Mouse (Mus musculus): ENCODE measurements around the gene Rps6kl1. TPM values are rescaled to one million over a fixed set of nuclear protein-coding genes. Genes with fewer than 3 reads are reported as not detected.
A peak's percentile ranks its signal among the peaks of the same experiment; 100 is the strongest.

Rps6kl1 gene
- polyA plus RNA-seq, 1 experiment, result 0.89 TPM

DNA sequence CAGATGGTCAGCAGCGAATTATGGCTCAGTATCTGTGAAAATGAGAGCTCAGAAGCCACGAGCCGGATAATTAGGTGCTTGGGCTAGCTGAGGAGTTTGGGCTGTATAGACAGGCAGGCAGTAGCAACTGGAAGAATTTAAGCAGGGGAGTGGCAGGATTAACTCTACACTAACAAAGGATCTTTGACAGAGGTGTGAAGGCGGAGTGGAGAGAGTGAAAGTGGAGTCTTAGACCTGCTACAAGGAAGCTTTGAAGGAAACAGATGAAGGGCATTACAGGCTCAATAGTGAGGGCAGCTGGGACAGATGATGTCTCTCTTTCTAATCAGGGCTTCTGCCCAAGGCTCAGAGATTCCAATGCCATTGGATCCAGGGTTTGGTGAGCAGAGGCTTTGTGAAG is 41.6 kb downstream of the Rps6kl1 start:
- WGBS, result 84% methylated on average over 4 of the region's 4 CpGs
- Histone ChIP-seq H3K36me3 (ENCODE audit: control insufficient read depth, insufficient read depth, low read length) (no peaks in the 10 kb centered on the region), H3K27me3 (replicated peaks; ENCODE audit: control insufficient read depth, insufficient read depth, low read length) (no peaks in the 10 kb centered on the region), H3K4me1 (ENCODE audit: control insufficient read depth, insufficient read depth, low read length) (peaks cover 26% of the 10 kb centered on the region; the same call in 1 of the 2 replicates), H3K27ac (ENCODE audit: insufficient read depth, low read depth, low read length) (no peak overlapping the region), H3K4me3 (ENCODE audit: insufficient read depth, low read depth, low read length) (no peak overlapping the region)
- no peak for DNase-seq
- no peak for TF ChIP-seq CTCF (conservative IDR thresholded peaks at IDR 0.05; ENCODE audit: insufficient read depth, insufficient read length, low read depth, low read length)
- TF ChIP-seq POLR2A (IDR thresholded peaks at IDR 0.05; ENCODE audit: low read depth, low read length), result no peak

DNA sequence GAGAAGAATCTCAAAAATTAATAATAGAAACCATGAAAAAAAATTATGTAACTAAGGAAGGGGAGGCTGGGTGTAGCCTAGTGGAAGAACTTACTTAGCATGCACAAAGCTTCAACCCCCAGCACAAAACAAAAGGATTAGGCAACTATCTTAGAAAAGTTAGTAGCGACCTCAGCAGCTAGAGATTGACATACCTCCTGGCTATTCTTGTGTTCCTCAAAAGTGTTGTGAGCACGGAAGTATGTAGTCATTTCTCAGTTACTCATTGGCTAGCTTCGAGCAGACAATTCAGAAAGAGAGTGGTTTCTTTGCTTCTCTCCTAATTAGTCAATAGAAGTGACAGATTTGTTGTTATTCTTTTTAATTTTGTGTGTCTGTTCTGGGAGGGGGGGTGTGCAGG is 42.4 kb downstream of the Rps6kl1 start:
- H3K36me3 ChIP-seq (ENCODE audit: control insufficient read depth, insufficient read depth, low read length), result no peaks in the 10 kb centered on the region
- 52% methylated on average over 3 of the region's 3 CpGs for WGBS
- TF ChIP-seq POLR2A (IDR thresholded peaks at IDR 0.05; ENCODE audit: low read depth, low read length), result no peak
- no peak for TF ChIP-seq CTCF (conservative IDR thresholded peaks at IDR 0.05; ENCODE audit: insufficient read depth, insufficient read length, low read depth, low read length)
- H3K27me3 ChIP-seq (replicated peaks; ENCODE audit: control insufficient read depth, insufficient read depth, low read length), result no peaks in the 10 kb centered on the region
- DNase-seq, result no peak
- H3K4me1 ChIP-seq (ENCODE audit: control insufficient read depth, insufficient read depth, low read length), result peaks cover 22% of the 10 kb centered on the region; the same call in 1 of the 2 replicates
- H3K4me3 ChIP-seq (ENCODE audit: insufficient read depth, low read depth, low read length), result no peak overlapping the region
- H3K27ac ChIP-seq (ENCODE audit: insufficient read depth, low read depth, low read length), result no peak overlapping the region

- DNase-seq, result no peak
- WGBS, result 51% methylated on average over 8 of the region's 8 CpGs
Measured at GRCm38 (mm10) chr12:85106292-85106691, 44.8 kb downstream of the Rps6kl1 start.

GRCm38 (mm10) chr12:85104789-85105188 is 46.3 kb downstream of the Rps6kl1 start:
- H3K27ac ChIP-seq (ENCODE audit: insufficient read depth, low read depth, low read length), result no peak overlapping the region
- H3K4me1 ChIP-seq (ENCODE audit: control insufficient read depth, insufficient read depth, low read length), result peaks cover 7% of the 10 kb centered on the region; the same call in 1 of the 2 replicates
- H3K27me3 ChIP-seq (replicated peaks; ENCODE audit: control insufficient read depth, insufficient read depth, low read length), result no peaks in the 10 kb centered on the region
- DNase-seq, result peak; percentile 45
- no peak overlapping the region for H3K4me3 ChIP-seq (ENCODE audit: insufficient read depth, low read depth, low read length)
- WGBS, result 71% methylated on average over 8 of the region's 8 CpGs
- TF ChIP-seq CTCF (conservative IDR thresholded peaks at IDR 0.05; ENCODE audit: insufficient read depth, insufficient read length, low read depth, low read length) (no peak), POLR2A (IDR thresholded peaks at IDR 0.05; ENCODE audit: low read depth, low read length) (no peak)
- no peaks in the 10 kb centered on the region for H3K36me3 ChIP-seq (ENCODE audit: control insufficient read depth, insufficient read depth, low read length)

More at GRCm38 (mm10) chr12:85106292-85106691, 44.8 kb downstream of the Rps6kl1 start:
- H3K4me1 ChIP-seq (ENCODE audit: control insufficient read depth, insufficient read depth, low read length), result peaks cover 9% of the 10 kb centered on the region; the same call in 1 of the 2 replicates
- H3K4me3 ChIP-seq (ENCODE audit: insufficient read depth, low read depth, low read length), result no peak overlapping the region
- TF ChIP-seq CTCF (conservative IDR thresholded peaks at IDR 0.05; ENCODE audit: insufficient read depth, insufficient read length, low read depth, low read length) (no peak), POLR2A (IDR thresholded peaks at IDR 0.05; ENCODE audit: low read depth, low read length) (no peak)
- no peak overlapping the region for H3K27ac ChIP-seq (ENCODE audit: insufficient read depth, low read depth, low read length)
- no peaks in the 10 kb centered on the region for H3K27me3 ChIP-seq (replicated peaks; ENCODE audit: control insufficient read depth, insufficient read depth, low read length)
- no peaks in the 10 kb centered on the region for H3K36me3 ChIP-seq (ENCODE audit: control insufficient read depth, insufficient read depth, low read length)

DNA sequence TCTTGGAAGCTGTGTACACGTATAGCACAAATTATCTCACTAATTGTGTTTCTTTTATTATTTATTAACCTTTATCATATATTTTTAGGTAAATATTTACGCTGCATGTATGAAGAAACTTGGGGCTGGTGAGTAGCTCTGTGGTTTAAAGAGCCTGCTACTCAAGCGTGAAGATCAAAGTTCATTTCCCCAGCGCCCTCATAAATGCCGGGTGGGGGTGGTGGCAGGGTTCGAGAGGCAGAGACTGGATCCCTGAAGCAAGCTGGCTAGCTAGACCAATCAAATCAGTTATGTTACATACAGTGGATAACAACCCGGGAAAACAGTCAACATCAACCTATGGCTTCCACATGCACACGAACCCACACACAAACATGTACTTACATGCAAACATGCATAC is 48.0 kb downstream of the Rps6kl1 start:
- Histone ChIP-seq H3K36me3 (ENCODE audit: control insufficient read depth, insufficient read depth, low read length) (no peaks in the 10 kb centered on the region), H3K4me1 (ENCODE audit: control insufficient read depth, insufficient read depth, low read length) (peaks cover 6% of the 10 kb centered on the region; the same call in 1 of the 2 replicates), H3K4me3 (ENCODE audit: insufficient read depth, low read depth, low read length) (no peak overlapping the region), H3K27me3 (replicated peaks; ENCODE audit: control insufficient read depth, insufficient read depth, low read length) (no peaks in the 10 kb centered on the region), H3K27ac (ENCODE audit: insufficient read depth, low read depth, low read length) (no peak overlapping the region)
- DNase-seq, result peak; percentile 78
- WGBS, result 52% methylated on average over 8 of the region's 8 CpGs
- no peak for TF ChIP-seq POLR2A (IDR thresholded peaks at IDR 0.05; ENCODE audit: low read depth, low read length)
- no peak for TF ChIP-seq CTCF (conservative IDR thresholded peaks at IDR 0.05; ENCODE audit: insufficient read depth, insufficient read length, low read depth, low read length)

DNA sequence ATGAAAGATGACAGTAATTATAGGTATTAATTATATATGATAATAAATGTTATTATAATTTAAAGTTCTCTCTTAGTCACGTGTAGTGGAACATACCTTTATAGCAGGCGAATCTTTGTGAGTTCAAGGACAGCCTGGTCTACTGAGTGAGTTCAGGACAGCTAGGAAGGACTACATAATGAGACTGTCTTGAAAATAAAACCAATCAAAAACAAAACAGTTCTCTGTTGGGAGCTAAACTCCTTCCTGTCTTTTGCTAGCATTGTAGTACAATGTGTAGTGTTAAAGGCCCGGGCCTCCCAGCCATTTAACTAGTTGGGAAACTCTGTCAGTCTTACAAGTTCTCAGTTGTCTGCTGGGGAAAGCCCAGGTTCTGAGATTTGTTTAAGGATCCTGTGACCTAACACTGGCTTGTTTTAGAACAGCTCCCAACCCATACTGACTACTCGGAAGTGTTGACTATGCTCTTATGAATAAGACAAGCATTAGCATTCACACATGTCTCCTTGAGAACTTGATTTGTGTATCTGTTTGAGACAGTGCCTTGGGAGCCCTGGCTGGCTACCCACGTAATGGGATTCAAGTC is 49.5 kb downstream of the Rps6kl1 start:
- TF ChIP-seq POLR2A (IDR thresholded peaks at IDR 0.05; ENCODE audit: low read depth, low read length) (no peak), CTCF (conservative IDR thresholded peaks at IDR 0.05; ENCODE audit: insufficient read depth, insufficient read length, low read depth, low read length) (no peak)
- Histone ChIP-seq H3K36me3 (ENCODE audit: control insufficient read depth, insufficient read depth, low read length) (no peaks in the 10 kb centered on the region), H3K4me1 (ENCODE audit: control insufficient read depth, insufficient read depth, low read length) (peaks cover 6% of the 10 kb centered on the region; the same call in 1 of the 2 replicates), H3K27me3 (replicated peaks; ENCODE audit: control insufficient read depth, insufficient read depth, low read length) (no peaks in the 10 kb centered on the region), H3K27ac (ENCODE audit: insufficient read depth, low read depth, low read length) (no peak overlapping the region), H3K4me3 (ENCODE audit: insufficient read depth, low read depth, low read length) (no peak overlapping the region)
- WGBS, result 88% methylated on average over 5 of the region's 5 CpGs
- DNase-seq, result no peak

DNA sequence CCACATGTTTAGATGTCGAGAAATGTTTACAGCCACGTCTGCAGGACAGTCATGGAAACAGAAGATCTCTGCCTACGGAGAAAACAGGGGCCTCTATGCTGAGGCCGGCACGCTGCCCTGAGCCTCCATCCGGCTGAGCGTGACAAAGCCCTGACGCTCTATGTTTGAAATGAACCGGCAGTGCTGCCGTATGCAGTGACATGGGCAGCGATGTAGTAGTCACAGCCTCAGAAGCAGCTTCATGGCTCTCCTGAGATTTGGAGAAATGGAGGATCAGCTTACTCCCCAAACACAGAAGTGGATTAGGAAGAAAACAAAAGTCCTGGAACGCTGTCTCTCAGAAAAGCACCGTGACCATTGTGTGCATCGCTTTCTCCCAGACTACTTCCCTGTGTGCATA is 50.1 kb downstream of the Rps6kl1 start:
- no peak for TF ChIP-seq POLR2A (IDR thresholded peaks at IDR 0.05; ENCODE audit: low read depth, low read length)
- no peak for TF ChIP-seq CTCF (conservative IDR thresholded peaks at IDR 0.05; ENCODE audit: insufficient read depth, insufficient read length, low read depth, low read length)
- H3K27me3 ChIP-seq (replicated peaks; ENCODE audit: control insufficient read depth, insufficient read depth, low read length), result no peaks in the 10 kb centered on the region
- no peak overlapping the region for H3K27ac ChIP-seq (ENCODE audit: insufficient read depth, low read depth, low read length)
- no peak for DNase-seq
- no peak overlapping the region for H3K4me3 ChIP-seq (ENCODE audit: insufficient read depth, low read depth, low read length)
- WGBS, result 45% methylated on average over 14 of the region's 14 CpGs
- H3K4me1 ChIP-seq (ENCODE audit: control insufficient read depth, insufficient read depth, low read length), result peaks cover 6% of the 10 kb centered on the region; the same call in 1 of the 2 replicates
- H3K36me3 ChIP-seq (ENCODE audit: control insufficient read depth, insufficient read depth, low read length), result no peaks in the 10 kb centered on the region

Measured in kidney, adult 2 months (tissue).